Mouse (Mus musculus) cerebellum, adult 9-11 months (tissue): ENCODE data around the gene Sh3rf3.

ENCODE experiments used
- DNase-seq: peaks from one replicate; pipeline ENCODE4 v3.0.0; 2022

Gene Sh3rf3

GRCm38 (mm10) chr10:59114535-59115291 lies 301.6 kb downstream of the Sh3rf3 start:
- no peak for DNase-seq

- DNase-seq = no peak
Measured at GRCm38 (mm10) chr10:59115691-59116090, 302.5 kb downstream of the Sh3rf3 start.

- DNase-seq = no peak
Measured at GRCm38 (mm10) chr10:59116331-59116730, 303.2 kb downstream of the Sh3rf3 start.

GRCm38 (mm10) chr10:59117555-59117954 lies 304.4 kb downstream of the Sh3rf3 start:
- no peak for DNase-seq

- no peak for DNase-seq
Measured at GRCm38 (mm10) chr10:59119001-59119400, 305.8 kb downstream of the Sh3rf3 start.

- no peak for DNase-seq
Measured at GRCm38 (mm10) chr10:59119811-59120210, 306.7 kb downstream of the Sh3rf3 start.

- DNase-seq = no peak
Measured at GRCm38 (mm10) chr10:59125497-59125896, 312.3 kb downstream of the Sh3rf3 start.

GRCm38 (mm10) chr10:59127637-59128036 lies 314.5 kb downstream of the Sh3rf3 start:
- DNase-seq = no peak

GRCm38 (mm10) chr10:59131926-59132628 lies 318.9 kb downstream of the Sh3rf3 start:
- no peak for DNase-seq

GRCm38 (mm10) chr10:59133478-59134009 lies 320.4 kb downstream of the Sh3rf3 start:
- no peak for DNase-seq

- DNase-seq = peak; percentile 9
Measured at GRCm38 (mm10) chr10:59149956-59150383, 336.8 kb downstream of the Sh3rf3 start.

- no peak for DNase-seq
Measured at GRCm38 (mm10) chr10:59150938-59151657, 337.9 kb downstream of the Sh3rf3 start.

- DNase-seq = no peak
Measured at GRCm38 (mm10) chr10:59152544-59153081, 339.5 kb downstream of the Sh3rf3 start.

- no peak for DNase-seq
Measured at GRCm38 (mm10) chr10:59158627-59159026, 345.5 kb downstream of the Sh3rf3 start.

- DNase-seq = no peak
Measured at GRCm38 (mm10) chr10:59162185-59162897, 349.2 kb downstream of the Sh3rf3 start.

- DNase-seq = peak; percentile 19
Measured at GRCm38 (mm10) chr10:59166104-59166944, 353.2 kb downstream of the Sh3rf3 start.

GRCm38 (mm10) chr10:59171042-59171441 lies 357.9 kb downstream of the Sh3rf3 start:
- DNase-seq = no peak

- no peak for DNase-seq
Measured at GRCm38 (mm10) chr10:59172539-59172938, 359.4 kb downstream of the Sh3rf3 start.

- DNase-seq = no peak
Measured at GRCm38 (mm10) chr10:59179620-59180019, 366.5 kb downstream of the Sh3rf3 start.

- no peak for DNase-seq
Measured at GRCm38 (mm10) chr10:59182306-59182705, 369.1 kb downstream of the Sh3rf3 start.
